Mouse (Mus musculus) heart, adult 2 months (tissue): Measurements from ENCODE around the gene Vgll2. TPM values are rescaled to one million over a fixed set of nuclear protein-coding genes. Genes with fewer than 3 reads are reported as not detected.

Experiments used
- DNase-seq, 2 experiments: peaks; one replicate each; pipeline ENCODE4 v3.0.0; 2021
- H3K27ac ChIP-seq: fragments of 200-600 bp; 2 replicates; pipeline ENCODE4 v1.8.1; 2022
- H3K27me3 ChIP-seq: fragments of 200-500 bp; 2 replicates; pipeline ENCODE4 v1.6.1; 2012; ENCODE audit warnings: mild to moderate bottlenecking, low read length, inconsistent platforms, mixed read lengths; ENCODE audit not compliant: control insufficient read depth, insufficient read depth
- H3K36me3 ChIP-seq: fragments of 200-500 bp; 2 replicates; pipeline ENCODE4 v1.6.1; 2012; ENCODE audit warnings: low read length, inconsistent platforms; ENCODE audit not compliant: control insufficient read depth, insufficient read depth
- H3K4me1 ChIP-seq: fragments of 200-500 bp; 2 replicates; pipeline ENCODE4 v1.6.1; 2011; ENCODE audit warnings: low read length; ENCODE audit not compliant: control insufficient read depth, insufficient read depth
- H3K4me3 ChIP-seq: fragments of 200-600 bp; 2 replicates; pipeline ENCODE4 v1.8.1; 2022
- H3K79me2 ChIP-seq: fragments of 200-500 bp; replicated peaks from 2 replicates; pipeline ENCODE4 v1.6.1; 2012; ENCODE audit warnings: mild to moderate bottlenecking, inconsistent platforms, low read length, moderate library complexity, mixed read lengths; ENCODE audit not compliant: control insufficient read depth, insufficient read depth
- H3K9ac ChIP-seq: fragments of 200-500 bp; 2 replicates; pipeline ENCODE4 v1.6.1; 2012; ENCODE audit warnings: low read depth, mild to moderate bottlenecking, control low read depth, inconsistent platforms, low read length, mixed read lengths
- CTCF ChIP-seq: fragments of 200-600 bp; IDR thresholded peaks from 2 replicates; pipeline ENCODE4 v1.8.1; 2022; ENCODE audit warnings: antibody characterized with exemption, mild to moderate bottlenecking, moderate library complexity
- EP300 ChIP-seq: fragments of 200-500 bp; IDR thresholded peaks from 2 replicates; pipeline ENCODE4 v1.6.1; 2011; ENCODE audit warnings: low read depth, low read length, control low read depth; ENCODE audit not compliant: insufficient read depth
- POLR2A ChIP-seq: fragments of 200-500 bp; IDR thresholded peaks from 2 replicates; pipeline ENCODE4 v1.6.1; 2011; ENCODE audit warnings: mild to moderate bottlenecking, low read depth, low read length, control low read depth; ENCODE audit not compliant: insufficient read depth
- WGBS: fragments of 180-500 bp; shearing (Covaris S2); methylation state at CpG from one replicate; pipeline ENCODE4 v1.1.7; 2018; 5-methylcytosine and 5-hydroxymethylcytosine counted together
- intact Hi-C: fragments of 180-260 bp; cut with DNase I; formaldehyde crosslinking; loops from one replicate; pipeline ENCODE4 v1.15.1; 2025
- polyA plus RNA-seq: library from polyadenylated mRNA; depleted of rRNA; stranded (reverse); fragments of >200 nt; gene quantifications from 2 replicates; pipeline ENCODE4 v1.2.3, GENCODE M21; 2012
- total RNA-seq, 2 experiments: library from RNA; stranded (reverse); gene quantifications; 2 replicates each; pipeline ENCODE4 v1.2.3; 2021

The Vgll2 gene
- total and polyA plus RNA-seq, 3 experiments = 0.10 to 0.41 (median 0.39) TPM

DNA sequence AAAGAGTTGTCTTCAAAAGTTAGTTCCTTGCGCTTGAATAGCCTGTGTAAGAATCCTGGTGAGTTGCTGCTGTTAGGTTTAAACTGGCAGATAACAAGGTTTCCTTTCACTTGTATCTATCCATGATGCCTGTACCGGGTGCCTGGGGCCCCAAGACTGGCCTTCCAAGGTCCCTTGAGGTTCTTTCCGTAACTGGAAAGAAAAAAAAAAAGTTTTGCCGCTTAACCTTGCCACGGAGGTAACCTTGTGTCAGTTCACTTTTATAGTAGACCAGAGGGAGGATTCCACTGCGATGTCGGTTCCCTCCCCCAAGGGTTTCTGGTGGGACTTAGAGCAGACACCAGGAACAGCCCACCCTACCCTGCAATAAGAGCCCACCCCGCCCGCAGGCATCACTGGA lies 1.1 kb upstream of the Vgll2 start:
- no peak overlapping the region for H3K4me3 ChIP-seq
- H3K9ac ChIP-seq = no peak overlapping the region
- no peaks in the 10 kb centered on the region for H3K79me2 ChIP-seq
- H3K27me3 ChIP-seq = peaks cover 3% of the 10 kb centered on the region
- DNase-seq = no peak
- H3K27ac ChIP-seq = no peak overlapping the region
- no peak for TF ChIP-seq CTCF
- no peak for TF ChIP-seq POLR2A
- no peak for TF ChIP-seq EP300
- H3K36me3 ChIP-seq = no peaks in the 10 kb centered on the region
- 7% methylated on average over 9 of the region's 9 CpGs for WGBS
- no peaks in the 10 kb centered on the region for H3K4me1 ChIP-seq
- intact Hi-C loops = no loop called here

DNA sequence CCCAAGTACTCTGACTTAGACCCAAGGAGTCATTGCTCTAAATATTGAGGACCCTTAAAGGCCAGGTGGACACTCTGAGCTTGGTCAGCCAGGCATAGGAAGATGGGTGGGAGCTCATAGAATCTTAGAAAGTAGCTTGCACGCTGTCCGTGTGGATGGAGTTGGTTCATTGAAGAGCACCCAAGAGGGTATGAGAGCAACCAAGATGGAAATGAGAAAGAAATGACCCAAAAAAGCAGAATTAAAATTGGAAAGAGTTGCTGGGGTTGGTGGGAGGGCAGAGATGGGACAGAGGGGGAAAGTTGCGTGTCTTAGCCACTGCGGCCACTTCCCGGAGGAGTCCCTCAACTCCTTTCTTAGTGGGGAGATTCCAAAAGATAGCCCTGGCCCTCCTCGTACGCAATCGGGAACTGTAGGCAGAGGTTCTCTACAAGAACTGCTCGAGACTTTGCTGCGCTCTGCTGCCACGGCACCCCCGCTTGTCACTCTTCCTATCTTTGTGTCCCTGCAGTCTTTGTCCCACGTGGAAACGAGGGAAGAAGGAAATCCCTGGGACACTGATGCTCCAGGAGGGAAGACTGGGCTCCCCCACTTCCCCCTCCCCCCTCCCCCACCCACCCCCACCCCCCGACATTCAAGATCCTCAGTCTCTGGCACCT lies 437 bp upstream of the Vgll2 start:
- H3K27ac ChIP-seq = no peak overlapping the region
- WGBS = 2% methylated on average over 15 of the region's 15 CpGs
- no peaks in the 10 kb centered on the region for H3K79me2 ChIP-seq
- no peak overlapping the region for H3K4me3 ChIP-seq
- H3K4me1 ChIP-seq = no peaks in the 10 kb centered on the region
- peaks cover 5% of the 10 kb centered on the region for H3K27me3 ChIP-seq
- intact Hi-C loops = no loop called here
- no peak for DNase-seq
- no peak for TF ChIP-seq EP300
- TF ChIP-seq POLR2A = no peak
- no peak for TF ChIP-seq CTCF
- no peaks in the 10 kb centered on the region for H3K36me3 ChIP-seq
- no peak overlapping the region for H3K9ac ChIP-seq

GRCm38 (mm10) chr10:52023213-52024052 lies 1.1 kb downstream of the Vgll2 start:
- no peaks in the 10 kb centered on the region for H3K36me3 ChIP-seq
- H3K4me3 ChIP-seq = no peak overlapping the region
- no peaks in the 10 kb centered on the region for H3K4me1 ChIP-seq
- H3K9ac ChIP-seq = no peak overlapping the region
- 7% methylated on average over 17 of the region's 17 CpGs for WGBS
- TF ChIP-seq CTCF (no peak), POLR2A (no peak), EP300 (no peak)
- peaks cover 16% of the 10 kb centered on the region for H3K27me3 ChIP-seq
- no peaks in the 10 kb centered on the region for H3K79me2 ChIP-seq
- peak; percentile 4 to 24 for DNase-seq
- intact Hi-C loops = no loop called here
- no peak overlapping the region for H3K27ac ChIP-seq

DNA sequence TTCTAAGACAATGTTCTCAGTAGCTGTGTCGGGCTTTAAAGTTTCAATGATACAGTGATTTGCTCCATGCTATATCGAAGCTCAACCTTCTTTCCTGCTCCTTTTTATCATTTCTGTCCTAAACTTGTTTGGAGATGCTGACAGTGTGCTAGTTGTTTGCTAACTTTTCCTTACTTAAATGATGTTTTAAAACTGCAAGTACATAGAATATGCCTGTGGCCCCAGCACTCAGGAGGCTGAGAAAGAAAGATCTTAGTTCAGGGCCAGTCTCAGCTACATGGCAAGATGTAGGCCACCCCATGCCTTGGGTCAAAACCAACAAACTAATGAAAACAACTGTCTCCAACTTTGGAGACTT lies 1.7 kb downstream of the Vgll2 start:
- no peak overlapping the region for H3K9ac ChIP-seq
- intact Hi-C loops = no loop called here
- DNase-seq = no peak
- H3K36me3 ChIP-seq = no peaks in the 10 kb centered on the region
- H3K27me3 ChIP-seq = peaks cover 16% of the 10 kb centered on the region
- no peaks in the 10 kb centered on the region for H3K4me1 ChIP-seq
- TF ChIP-seq CTCF = no peak
- H3K4me3 ChIP-seq = no peak overlapping the region
- no peaks in the 10 kb centered on the region for H3K79me2 ChIP-seq
- 19% methylated on average over 2 of the region's 2 CpGs for WGBS
- no peak overlapping the region for H3K27ac ChIP-seq

DNA sequence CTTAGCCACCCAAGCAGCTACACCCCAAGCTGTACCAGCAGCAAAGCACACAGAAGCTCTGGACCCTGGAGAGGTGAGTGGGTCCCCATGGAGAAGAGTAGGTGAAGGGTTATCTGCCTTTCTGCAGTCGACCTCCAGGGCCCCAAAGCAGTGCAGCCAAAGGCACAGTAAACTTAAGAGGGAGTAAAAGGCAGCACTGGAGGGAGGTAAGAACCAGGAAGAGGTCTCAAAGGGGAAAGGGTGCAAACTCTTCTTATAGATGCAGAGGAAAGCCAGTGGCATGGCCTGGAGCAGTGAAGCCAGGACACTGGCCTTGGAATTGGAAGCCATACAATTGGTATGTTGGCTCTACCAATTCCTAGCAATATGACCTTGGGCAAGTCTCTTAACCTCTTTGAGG lies 3.0 kb downstream of the Vgll2 start:
- Histone ChIP-seq H3K27me3 (peaks cover 18% of the 10 kb centered on the region), H3K79me2 (no peaks in the 10 kb centered on the region), H3K27ac (no peak overlapping the region), H3K9ac (no peak overlapping the region), H3K4me1 (no peaks in the 10 kb centered on the region), H3K36me3 (no peaks in the 10 kb centered on the region), H3K4me3 (no peak overlapping the region)
- intact Hi-C loops = no loop called here
- TF ChIP-seq POLR2A (no peak), EP300 (no peak), CTCF (no peak)
- no peak for DNase-seq
- WGBS = 3% methylated on average over 1 of the region's 1 CpGs

DNA sequence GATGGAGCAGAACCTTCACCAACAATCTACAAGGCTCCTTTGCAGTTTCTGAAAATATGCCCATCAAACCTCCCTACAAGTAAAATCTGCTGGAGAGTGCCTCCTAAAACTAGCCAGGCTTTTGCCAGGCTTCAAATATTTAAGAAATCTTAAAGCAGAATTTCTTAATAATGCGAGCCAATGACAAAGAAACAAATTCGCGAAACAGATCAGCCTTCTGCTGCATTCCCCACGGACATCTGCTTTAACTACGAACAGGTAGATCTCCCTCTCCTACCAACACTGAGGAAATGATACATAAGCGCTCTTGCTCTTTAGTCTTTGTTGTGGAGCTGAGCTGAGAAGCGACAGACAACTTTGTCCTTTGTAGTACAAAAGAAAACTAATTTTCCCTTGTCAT lies 3.5 kb downstream of the Vgll2 start:
- no peak for TF ChIP-seq EP300
- TF ChIP-seq POLR2A = no peak
- Histone ChIP-seq H3K79me2 (no peaks in the 10 kb centered on the region), H3K4me1 (no peaks in the 10 kb centered on the region), H3K27ac (no peak overlapping the region), H3K4me3 (no peak overlapping the region), H3K36me3 (no peaks in the 10 kb centered on the region), H3K27me3 (peaks cover 18% of the 10 kb centered on the region), H3K9ac (no peak overlapping the region)
- no peak for DNase-seq
- intact Hi-C loops = no loop called here
- 29% methylated on average over 7 of the region's 7 CpGs for WGBS
